Mouse (Mus musculus) retina, postnatal 7 days (tissue): Measurements from ENCODE around the gene Foxp1.

ENCODE experiments used
- DNase-seq: peaks from one replicate; pipeline ENCODE4 v3.0.0-alpha.2; 2012; ENCODE audit warnings: low read depth, low spot score

Foxp1 gene

DNA sequence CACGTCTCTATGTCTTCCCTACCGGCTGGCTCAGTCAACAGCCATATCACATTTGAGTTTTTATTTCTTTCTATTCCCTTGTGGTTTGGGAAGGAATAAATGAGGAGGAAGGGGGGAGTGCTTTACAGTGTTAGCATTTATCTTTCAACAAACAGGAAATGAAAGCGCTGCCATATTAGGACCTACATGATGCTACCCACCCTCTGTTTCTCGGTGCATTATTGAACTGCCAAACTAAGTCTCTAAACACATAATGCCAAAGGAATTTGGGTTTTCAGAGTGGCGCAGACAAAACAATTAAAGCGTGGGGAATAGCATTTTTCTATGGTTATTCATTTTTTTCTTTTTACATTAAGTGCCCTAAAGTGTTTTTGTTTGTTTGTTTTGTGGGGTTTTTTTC is 566.8 kb downstream of the Foxp1 start:
- no peak for DNase-seq

DNA sequence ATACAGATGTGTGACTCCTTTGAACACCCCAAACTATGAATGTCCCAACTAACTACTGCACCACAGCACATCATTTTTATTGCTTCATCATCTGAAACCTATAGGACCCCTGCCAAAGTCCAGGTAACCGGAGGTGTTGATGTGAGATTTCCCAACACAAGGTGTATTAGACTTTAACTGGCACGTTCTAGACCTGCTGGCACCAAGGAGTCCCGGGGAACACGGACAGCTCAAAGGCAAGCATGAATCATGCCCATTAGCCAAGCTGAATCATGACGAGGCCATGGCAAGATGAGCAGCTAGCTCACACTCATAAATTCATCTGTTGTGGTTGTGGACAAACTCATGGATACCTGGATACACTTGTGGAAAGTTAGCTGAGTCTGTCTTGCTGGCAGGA is 568.1 kb downstream of the Foxp1 start:
- no peak for DNase-seq

DNA sequence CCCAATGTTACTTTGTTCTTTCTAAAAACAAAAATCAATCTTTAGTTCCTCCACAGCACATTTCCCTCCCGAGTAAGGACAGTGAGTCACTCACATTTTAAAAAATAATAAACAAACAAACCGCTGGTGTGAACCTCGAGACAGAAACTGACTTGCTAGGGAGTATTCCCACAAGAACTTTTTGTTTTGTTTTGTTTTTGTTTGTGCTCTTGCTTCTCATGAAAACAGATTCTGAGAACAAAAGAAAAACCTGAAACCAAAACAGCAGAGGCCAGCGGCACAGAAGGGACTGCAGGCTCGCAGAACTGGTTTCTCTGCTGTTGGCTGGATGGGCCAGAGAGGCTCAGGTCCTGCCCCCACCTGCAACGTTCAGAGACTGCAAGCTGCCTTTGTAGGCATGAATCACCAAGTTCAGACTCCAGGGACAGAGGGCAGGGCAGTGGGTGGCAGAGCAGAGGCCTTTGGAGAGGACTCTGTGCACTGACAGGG is 572.8 kb downstream of the Foxp1 start:
- no peak for DNase-seq

DNA sequence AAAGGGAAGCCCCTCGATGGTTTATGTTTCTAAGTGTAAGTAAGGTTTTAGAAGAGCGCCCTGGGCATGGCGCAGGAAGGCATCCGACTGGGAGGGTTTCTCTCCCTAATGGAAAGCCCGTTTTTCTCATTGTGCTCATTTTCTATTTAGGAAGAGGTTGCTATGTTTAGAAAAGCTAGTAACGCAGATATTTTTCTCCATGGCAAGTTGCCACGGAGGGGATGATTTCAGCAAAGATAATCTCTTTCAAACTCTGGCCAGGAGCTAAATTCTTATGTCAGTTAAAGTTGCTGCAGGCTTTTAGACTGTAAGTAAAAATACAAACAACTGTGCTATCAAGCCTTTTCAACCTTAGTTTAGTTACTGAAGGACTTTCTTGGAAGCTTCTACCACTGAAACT is 573.2 kb downstream of the Foxp1 start:
- DNase-seq: no peak

- DNase-seq: peak; percentile 17
Measured at GRCm38 (mm10) chr6:98948153-98949141, 574.1 kb downstream of the Foxp1 start.

DNA sequence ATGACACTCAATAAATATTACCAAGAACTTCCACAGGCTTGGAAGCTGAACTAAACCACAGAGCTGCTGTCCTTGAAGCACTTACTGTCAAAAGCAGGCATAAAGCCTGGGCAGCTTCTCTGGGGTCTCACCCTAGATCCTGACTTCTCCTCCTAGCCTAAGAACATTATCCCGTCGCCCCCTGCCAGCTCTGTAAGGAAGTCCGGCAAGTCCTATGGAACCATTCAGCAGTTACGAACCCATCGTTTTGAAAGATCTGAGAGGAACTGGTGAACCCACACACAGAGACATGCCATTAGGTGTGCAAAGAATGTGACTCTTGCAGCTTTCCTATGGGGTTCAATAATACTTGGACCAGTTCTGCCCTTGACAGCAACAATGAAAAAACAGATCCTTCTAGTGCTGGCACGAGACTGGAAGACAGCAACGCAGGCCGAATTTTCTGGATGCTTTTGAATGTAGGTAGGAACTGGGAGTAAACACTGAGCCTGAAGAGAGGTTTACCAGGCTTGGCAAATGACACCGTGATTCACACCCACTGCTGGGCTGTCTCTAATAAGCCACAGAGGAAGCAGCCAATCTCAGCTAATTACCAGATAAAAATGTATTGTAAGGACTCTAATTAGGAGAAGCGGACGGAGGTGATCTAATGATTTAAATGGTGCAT is 574.9 kb downstream of the Foxp1 start:
- DNase-seq: peak; percentile 8

DNA sequence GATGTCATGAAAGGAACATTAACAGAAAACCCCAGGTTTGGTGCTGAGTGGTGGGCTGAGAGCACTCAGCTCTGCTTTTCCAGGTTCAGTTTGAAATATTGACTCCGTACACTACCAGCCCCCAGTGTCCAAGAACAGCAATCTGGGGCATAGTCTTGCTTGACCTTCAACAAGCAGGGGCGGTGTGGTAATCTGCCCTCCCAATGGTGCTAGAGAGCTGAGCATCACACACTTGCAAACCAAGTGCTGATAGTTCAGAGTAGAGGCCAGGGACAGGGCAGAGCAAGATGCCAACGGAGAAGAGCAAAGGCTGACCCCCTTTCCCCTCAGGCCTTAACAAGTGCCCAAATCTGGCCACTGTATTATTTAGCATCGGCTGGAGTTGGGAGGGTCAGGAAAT is 575.8 kb downstream of the Foxp1 start:
- DNase-seq: no peak

- no peak for DNase-seq
Measured at GRCm38 (mm10) chr6:98945496-98946412, 576.8 kb downstream of the Foxp1 start.

- no peak for DNase-seq
Measured at GRCm38 (mm10) chr6:98938348-98938747, 584.2 kb downstream of the Foxp1 start.

- DNase-seq: no peak
Measured at GRCm38 (mm10) chr6:98937513-98937912, 585.0 kb downstream of the Foxp1 start.

- no peak for DNase-seq
Measured at GRCm38 (mm10) chr6:98936377-98936776, 586.1 kb downstream of the Foxp1 start.

GRCm38 (mm10) chr6:98935169-98935568 is 587.4 kb downstream of the Foxp1 start:
- DNase-seq: no peak

DNA sequence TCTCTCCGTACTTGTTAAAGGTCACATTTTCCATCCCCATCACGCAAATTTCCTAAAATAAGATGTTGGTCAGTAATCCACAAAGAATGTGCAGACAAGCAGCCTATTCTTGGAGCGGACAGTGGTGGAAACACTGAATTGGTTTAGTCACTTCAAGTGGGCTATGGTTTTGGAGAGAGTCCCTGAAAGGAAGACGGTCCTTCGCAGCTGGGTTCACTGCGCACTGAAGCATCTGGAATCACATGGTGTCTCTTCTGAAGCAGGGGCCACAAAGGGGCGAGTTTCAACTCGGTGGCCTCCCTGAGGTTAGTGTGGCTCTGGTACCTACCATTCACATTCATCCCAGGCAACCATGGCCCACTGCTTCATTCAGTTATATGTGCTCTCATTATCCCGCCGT is 588.1 kb downstream of the Foxp1 start:
- DNase-seq: no peak

GRCm38 (mm10) chr6:98933135-98933724 is 589.3 kb downstream of the Foxp1 start:
- DNase-seq: no peak

- DNase-seq: no peak
Measured at GRCm38 (mm10) chr6:98931881-98932540, 590.5 kb downstream of the Foxp1 start.

GRCm38 (mm10) chr6:98930652-98931300 is 591.7 kb downstream of the Foxp1 start:
- no peak for DNase-seq

DNA sequence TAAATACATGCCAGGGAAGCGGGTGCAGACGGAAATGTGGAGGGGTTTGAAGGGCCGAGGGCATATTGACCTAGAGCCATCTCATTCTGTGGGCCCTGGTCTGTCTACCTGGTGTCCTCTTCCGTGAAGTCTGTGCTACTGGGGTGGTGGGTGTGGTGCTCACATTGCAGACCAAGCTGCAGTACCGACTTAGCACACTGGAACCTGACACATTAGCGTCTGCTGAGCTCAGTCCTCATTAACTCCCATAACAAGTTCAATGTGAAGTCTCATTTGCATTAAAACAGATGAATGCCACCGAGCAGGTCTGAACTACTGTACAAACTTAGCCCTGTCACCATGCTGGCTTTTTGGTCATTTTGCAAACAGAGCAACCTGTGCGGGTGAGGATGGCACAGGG is 594.2 kb downstream of the Foxp1 start:
- no peak for DNase-seq

GRCm38 (mm10) chr6:98901259-98901658 is 621.3 kb downstream of the Foxp1 start:
- no peak for DNase-seq

- no peak for DNase-seq
Measured at GRCm38 (mm10) chr6:98878208-98878607, 644.3 kb downstream of the Foxp1 start.

GRCm38 (mm10) chr6:98876401-98876800 is 646.1 kb downstream of the Foxp1 start:
- no peak for DNase-seq
